Mouse (Mus musculus) midbrain, embryonic 11.5 days (tissue): Measurements from ENCODE around the gene Asic1. TPM values are rescaled to one million over a fixed set of nuclear protein-coding genes. Genes with fewer than 3 reads are reported as not detected.

Experiments
- ATAC-seq: fragments of 200-750 bp; cut with Nextera tagmentation; 2 replicates; pipeline ENCODE4 v1.8.0; 2017; ENCODE audit warnings: moderate TSS enrichment, moderate library complexity; ENCODE audit not compliant: low FRiP score
- DNase-seq: peaks from one replicate; pipeline ENCODE4 v3.0.0; 2015; ENCODE audit warnings: low spot score; ENCODE audit errors: missing footprints
- H3K27ac ChIP-seq: fragments of 300-500 bp; sonication (generic); 2 replicates; pipeline ENCODE4 v1.5.1; 2014; ENCODE audit warnings: low read depth, low read length
- H3K27me3 ChIP-seq: fragments of 300-500 bp; sonication (generic); 2 replicates; pipeline ENCODE4 v1.6.1; 2014; ENCODE audit warnings: mild to moderate bottlenecking, low read length, moderate library complexity, mixed read lengths; ENCODE audit not compliant: control insufficient read depth, insufficient read depth
- H3K36me3 ChIP-seq: fragments of 300-500 bp; sonication (generic); 2 replicates; pipeline ENCODE4 v1.6.1; 2014; ENCODE audit warnings: mild to moderate bottlenecking, low read length, moderate library complexity, mixed read lengths; ENCODE audit not compliant: control insufficient read depth, insufficient read depth
- H3K4me1 ChIP-seq: fragments of 300-500 bp; sonication (generic); 2 replicates; pipeline ENCODE4 v1.6.1; 2014; ENCODE audit warnings: low read length; ENCODE audit not compliant: control insufficient read depth, insufficient read depth
- H3K4me2 ChIP-seq: fragments of 300-500 bp; sonication (generic); 2 replicates; pipeline ENCODE4 v1.6.1; 2014; ENCODE audit warnings: mild to moderate bottlenecking, moderate library complexity
- H3K4me3 ChIP-seq: fragments of 300-500 bp; sonication (generic); 2 replicates; pipeline ENCODE4 v1.5.1; 2014; ENCODE audit warnings: low read depth, low read length
- H3K9ac ChIP-seq: fragments of 300-500 bp; sonication (generic); 2 replicates; pipeline ENCODE4 v1.6.1; 2014; ENCODE audit warnings: low read length
- H3K9me3 ChIP-seq: fragments of 300-500 bp; sonication (generic); 2 replicates; pipeline ENCODE4 v1.6.1; 2016; ENCODE audit warnings: low read length; ENCODE audit not compliant: control insufficient read depth
- WGBS: fragments of 180-500 bp; shearing (Covaris S2); extraction: QIAGEN DNeasy Blood & Tissue Kit; methylation state at CpG from one replicate; pipeline ENCODE4 v1.1.7; 2014; 5-methylcytosine and 5-hydroxymethylcytosine counted together
- polyA plus RNA-seq: library from polyadenylated mRNA; unstranded; fragments of >200 nt; fragmentation: Nextera tagmentation; extraction: Ambion mirVana; gene quantifications from 2 replicates; pipeline ENCODE4 v1.2.1, GENCODE M21; 2014

Gene Asic1
- polyA plus RNA-seq, 1 experiment from 2014 or later = 10.5 TPM

GRCm38 (mm10) chr15:99703104-99703503 is 32.9 kb downstream of the Asic1 start:
- ATAC-seq = no peak
- peaks cover 26% of the 10 kb centered on the region for H3K4me1 ChIP-seq
- H3K9ac ChIP-seq = peak overlapping the region; percentile 98
- peak overlapping the region; percentile 84 for H3K4me2 ChIP-seq
- no peak for DNase-seq
- H3K4me3 ChIP-seq = peak overlapping the region; percentile 92
- WGBS = 63% methylated on average over 9 of the region's 9 CpGs
- no peaks in the 10 kb centered on the region for H3K27me3 ChIP-seq
- H3K9me3 ChIP-seq = no peaks in the 10 kb centered on the region
- peak overlapping the region; percentile 54 for H3K27ac ChIP-seq
- H3K36me3 ChIP-seq = peaks cover 14% of the 10 kb centered on the region

GRCm38 (mm10) chr15:99703676-99704040 is 33.5 kb downstream of the Asic1 start:
- Histone ChIP-seq H3K27me3 (no peaks in the 10 kb centered on the region), H3K4me1 (peaks cover 24% of the 10 kb centered on the region), H3K9ac (peak overlapping the region; percentile 98), H3K9me3 (no peaks in the 10 kb centered on the region), H3K4me2 (peak overlapping the region; percentile 84), H3K4me3 (peak overlapping the region; percentile 92), H3K27ac (peak overlapping the region; percentile 81; the same call in 1 of the 2 replicates), H3K36me3 (peaks cover 17% of the 10 kb centered on the region)
- ATAC-seq = no peak
- WGBS = 70% methylated on average over 5 of the region's 5 CpGs
- no peak for DNase-seq

GRCm38 (mm10) chr15:99704041-99704681 is 34.0 kb downstream of the Asic1 start:
- peak overlapping the region; percentile 81 for H3K27ac ChIP-seq
- ATAC-seq (no peak), DNase-seq (no peak)
- no peaks in the 10 kb centered on the region for H3K9me3 ChIP-seq
- peak overlapping the region; percentile 60 for H3K9ac ChIP-seq
- peaks cover 19% of the 10 kb centered on the region for H3K36me3 ChIP-seq
- peak overlapping the region; percentile 92 for H3K4me3 ChIP-seq
- 26% methylated on average over 23 of the region's 23 CpGs for WGBS
- peaks cover 23% of the 10 kb centered on the region for H3K4me1 ChIP-seq
- H3K27me3 ChIP-seq = no peaks in the 10 kb centered on the region
- peak overlapping the region; percentile 84 for H3K4me2 ChIP-seq

- peak overlapping the region; percentile 81 for H3K27ac ChIP-seq
- peaks cover 26% of the 10 kb centered on the region for H3K36me3 ChIP-seq
- WGBS = 24% methylated on average over 7 of the region's 7 CpGs
- H3K9me3 ChIP-seq = no peaks in the 10 kb centered on the region
- H3K4me3 ChIP-seq = no peak overlapping the region
- peaks cover 23% of the 10 kb centered on the region for H3K4me1 ChIP-seq
- ATAC-seq = no peak
- no peaks in the 10 kb centered on the region for H3K27me3 ChIP-seq
- H3K4me2 ChIP-seq = peak overlapping the region; percentile 84
- peak; percentile 92 for DNase-seq
- H3K9ac ChIP-seq = peak overlapping the region; percentile 60
These were observed 34.7 kb downstream of the Asic1 start for GRCm38 (mm10) chr15:99704881-99705280.

GRCm38 (mm10) chr15:99705440-99706048 is 35.4 kb downstream of the Asic1 start, which contains the start of gene Gm17349:
TSS of gene Gm17349 (minus strand) at chr15:99705490.
- Histone ChIP-seq H3K4me1 (peaks cover 23% of the 10 kb centered on the region), H3K9me3 (no peaks in the 10 kb centered on the region), H3K9ac (peak within 1 kb of the TSS; percentile 60), H3K27me3 (no peaks in the 10 kb centered on the region), H3K4me3 (peak within 1 kb of the TSS; percentile 92), H3K36me3 (peaks cover 30% of the 10 kb centered on the region), H3K4me2 (peak within 1 kb of the TSS; percentile 84), H3K27ac (peak within 1 kb of the TSS; percentile 81)
- no peak for ATAC-seq
- peak; percentile 96 for DNase-seq
- WGBS = 56% methylated on average over 9 of the region's 11 CpGs

GRCm38 (mm10) chr15:99708176-99708575 is 38.0 kb downstream of the Asic1 start:
- no peak for DNase-seq
- H3K27me3 ChIP-seq = no peaks in the 10 kb centered on the region
- H3K4me2 ChIP-seq = no peak overlapping the region
- no peak for ATAC-seq
- WGBS = 96% methylated on average over 13 of the region's 13 CpGs
- no peak overlapping the region for H3K9ac ChIP-seq
- peaks cover 52% of the 10 kb centered on the region for H3K36me3 ChIP-seq
- H3K9me3 ChIP-seq = no peaks in the 10 kb centered on the region
- peaks cover 19% of the 10 kb centered on the region for H3K4me1 ChIP-seq
- no peak overlapping the region for H3K27ac ChIP-seq
- H3K4me3 ChIP-seq = no peak overlapping the region

GRCm38 (mm10) chr15:99710221-99711190 is 40.3 kb downstream of the Asic1 start:
- no peaks in the 10 kb centered on the region for H3K4me1 ChIP-seq
- H3K4me3 ChIP-seq = no peak overlapping the region
- no peaks in the 10 kb centered on the region for H3K9me3 ChIP-seq
- ATAC-seq (no peak), DNase-seq (no peak)
- H3K9ac ChIP-seq = no peak overlapping the region
- no peak overlapping the region for H3K27ac ChIP-seq
- H3K36me3 ChIP-seq = peaks cover 54% of the 10 kb centered on the region
- 91% methylated on average over 10 of the region's 10 CpGs for WGBS
- no peak overlapping the region for H3K4me2 ChIP-seq
- no peaks in the 10 kb centered on the region for H3K27me3 ChIP-seq

- Histone ChIP-seq H3K9me3 (no peaks in the 10 kb centered on the region), H3K4me1 (no peaks in the 10 kb centered on the region), H3K27ac (no peak overlapping the region), H3K4me2 (no peak overlapping the region), H3K9ac (no peak overlapping the region), H3K4me3 (no peak overlapping the region), H3K36me3 (peaks cover 48% of the 10 kb centered on the region), H3K27me3 (no peaks in the 10 kb centered on the region)
- DNase-seq (no peak), ATAC-seq (no peak)
- 76% methylated on average over 3 of the region's 3 CpGs for WGBS
These were observed 41.3 kb downstream of the Asic1 start for GRCm38 (mm10) chr15:99711491-99711890.
